Comparison of ENCODE assay signal across 18 mouse cellular contexts in the genomic region with DNA sequence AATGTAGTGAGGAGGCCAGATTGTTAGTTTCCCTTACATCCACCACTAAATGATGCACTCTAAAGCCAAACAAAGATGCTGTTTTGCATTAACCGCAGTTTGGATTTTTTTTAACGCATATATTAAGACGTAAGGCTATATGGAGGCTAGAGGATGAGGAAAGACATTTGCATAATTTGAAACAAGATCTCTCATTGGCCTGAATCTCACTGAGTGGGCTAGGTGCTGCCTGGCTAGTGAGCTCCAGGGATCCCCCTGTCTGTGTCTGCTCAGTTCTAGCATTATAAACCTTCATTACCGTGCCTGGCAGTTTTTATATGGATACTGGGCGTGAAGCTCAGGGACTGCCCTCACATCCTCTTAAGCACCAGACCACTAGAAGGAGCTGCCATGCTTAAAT.
"Had no signal": no experiment of that assay in that cellular context is flagged by ENCODE, and none has a peak within 500 bp of the region (broad histone marks: within the 10 kb centered on the region; RNA-seq: fewer than 3 reads in every experiment).

No protein-coding gene starts in this region.

- H3K36me3 ChIP-seq: midbrain, embryonic 10.5 days; midbrain, embryonic 12.5 days; neural tube, embryonic 13.5 days; neural tube, embryonic 15.5 days had no signal

- H3K27me3 ChIP-seq: neural tube, embryonic 13.5 days; neural tube, embryonic 15.5 days had no signal

- H3K9ac ChIP-seq: lung, embryonic 14.5 days; midbrain, embryonic 12.5 days; neural tube, embryonic 13.5 days; neural tube, embryonic 15.5 days had no signal

- H3K4me1 ChIP-seq: neural tube, embryonic 15.5 days had no signal

- ATAC-seq: midbrain, embryonic 16.5 days had no signal

- H3K9me3 ChIP-seq: midbrain, embryonic 10.5 days; midbrain, embryonic 12.5 days; neural tube, embryonic 13.5 days; neural tube, embryonic 15.5 days had no signal

- H3K4me3 ChIP-seq: midbrain, embryonic 10.5 days; midbrain, embryonic 12.5 days; myocyte; neural tube, embryonic 13.5 days; neural tube, embryonic 15.5 days had no signal

- H3K27ac ChIP-seq: midbrain, embryonic 10.5 days; midbrain, embryonic 12.5 days; neural tube, embryonic 13.5 days; neural tube, embryonic 15.5 days had no signal

- DNase-seq: lung, embryonic 14.5 days; lung, postnatal 10 days; lung, postnatal 4 days; midbrain, embryonic 14.5 days; retina, postnatal 1 day; right cerebral cortex, adult 18-20 months; right cerebral cortex, postnatal 25 days; right cerebral cortex, postnatal 4 days; spleen, adult 18-20 months; thymus, adult 18-20 months; thymus, postnatal 14 days; thymus, postnatal 36 days had no signal

- H3K4me2 ChIP-seq: lung, embryonic 14.5 days; midbrain, embryonic 12.5 days; neural tube, embryonic 13.5 days; neural tube, embryonic 15.5 days had no signal
